Mouse (Mus musculus) CH12.LX (cell line): Measurements from ENCODE around the gene Neurl4.

Experiments used
- CTCF ChIP-seq, 2 experiments: IDR thresholded peaks in 1 of 2; conservative IDR thresholded peaks in 1 of 2; 2 replicates each; pipeline ENCODE4 v1.5.1; 2011 to 2012; ENCODE audit warnings: low read depth in 2 of 2, low read length in 2 of 2, improper control_type of control experiment in 1 of 2, inconsistent platforms in 1 of 2, mild to moderate bottlenecking in 1 of 2, moderate library complexity in 1 of 2
- ELF1 ChIP-seq: IDR thresholded peaks from 2 replicates; pipeline ENCODE4 v1.6.1; 2014; ENCODE audit warnings: low read depth, mild to moderate bottlenecking, inconsistent platforms, low read length, improper control_type of control experiment
- EP300 ChIP-seq: IDR thresholded peaks from 2 replicates; pipeline ENCODE4 v1.6.1; 2011; ENCODE audit warnings: low read length, improper control_type of control experiment
- KAT2A ChIP-seq: IDR thresholded peaks from 2 replicates; pipeline ENCODE4 v1.6.1; 2012; ENCODE audit warnings: low read length, improper control_type of control experiment, inconsistent platforms; ENCODE audit not compliant: insufficient replicate concordance
- MAX ChIP-seq: IDR thresholded peaks from 2 replicates; pipeline ENCODE4 v1.6.1; 2011; ENCODE audit warnings: low read length, improper control_type of control experiment
- NELFE ChIP-seq: IDR thresholded peaks from 2 replicates; pipeline ENCODE4 v1.6.1; 2011; ENCODE audit warnings: low read depth, low read length, improper control_type of control experiment
- NRF1 ChIP-seq: IDR thresholded peaks from 2 replicates; pipeline ENCODE4 v1.6.1; 2014; ENCODE audit warnings: low read depth, mild to moderate bottlenecking, inconsistent platforms, low read length, improper control_type of control experiment, moderate library complexity
- POLR2AphosphoS2 ChIP-seq: IDR thresholded peaks from 2 replicates; pipeline ENCODE4 v1.6.1; 2011; ENCODE audit warnings: low read depth, low read length, improper control_type of control experiment
- TCF12 ChIP-seq: IDR thresholded peaks from 2 replicates; pipeline ENCODE4 v1.6.1; 2014; ENCODE audit warnings: low read depth, mild to moderate bottlenecking, inconsistent platforms, low read length, improper control_type of control experiment
- UBTF ChIP-seq: IDR thresholded peaks from 2 replicates; pipeline ENCODE4 v1.6.1; 2012; ENCODE audit warnings: low read depth, mild to moderate bottlenecking, inconsistent platforms, low read length, improper control_type of control experiment, moderate library complexity
- ZC3H11A ChIP-seq: IDR thresholded peaks from 2 replicates; pipeline ENCODE4 v1.6.1; 2012; ENCODE audit warnings: low read depth, mild to moderate bottlenecking, inconsistent platforms, low read length, improper control_type of control experiment
- ZNF384 ChIP-seq: IDR thresholded peaks from 2 replicates; pipeline ENCODE4 v1.6.1; 2012; ENCODE audit warnings: low read depth, low read length, improper control_type of control experiment, inconsistent platforms

GRCm38 (mm10) chr11:69867335-69867734, 33.5 kb upstream of the Neurl4 start:
- no peak for TF ChIP-seq ELF1
- no peak for TF ChIP-seq KAT2A
- TF ChIP-seq ZC3H11A, result no peak
- TF ChIP-seq EP300, result no peak
- TF ChIP-seq CTCF (conservative IDR thresholded peaks at IDR 0.05 in 1 of 2, IDR thresholded peaks at IDR 0.05 in 1 of 2; ENCODE audit: low read depth in 2 of 2, low read length in 2 of 2), result no peak
- no peak for TF ChIP-seq MAX
- no peak for TF ChIP-seq NELFE
- TF ChIP-seq POLR2AphosphoS2, result no peak
- TF ChIP-seq TCF12, result no peak
- no peak for TF ChIP-seq NRF1
- TF ChIP-seq ZNF384, result no peak
- TF ChIP-seq UBTF, result no peak
